ENCODE assay signal across 1 mouse cellular context in genomic region chr4:43759571-43760418, GRCm38 (mm10).
TF ChIP-seq lines count a peak whose summit lies in the region.

No protein-coding gene starts in this region.

TF ChIP-seq in CH12.LX, 34 proteins besides CTCF, POLR2A, EP300 and RAD21 (continued from another document):
- TF ChIP-seq ETS1 (conservative IDR thresholded peaks at IDR 0.05; ENCODE audit: low read depth, low read length) (no peak), MYC (IDR thresholded peaks at IDR 0.05; ENCODE audit: low read depth, low read length) (no peak), USF1 (IDR thresholded peaks at IDR 0.05; ENCODE audit: low read depth, low read length) (no peak), E2F4 (IDR thresholded peaks at IDR 0.05; ENCODE audit: insufficient replicate concordance, low read depth, low read length) (no peak), BHLHE40 (IDR thresholded peaks at IDR 0.05; ENCODE audit: low read depth, low read length) (peak; percentile 69)
TF ChIP-seq in CH12.LX: peak in this region for 4.
